ENCODE assay signal across 19 mouse cellular contexts in genomic region chr8:58957195-58957739, GRCm38 (mm10). TPM values are rescaled to one million over a fixed set of nuclear protein-coding genes. Genes with fewer than 3 reads are reported as not detected.
"Had no signal": no experiment of that assay in that cellular context is flagged by ENCODE, and none has a peak within 500 bp of the region (broad histone marks: within the 10 kb centered on the region; RNA-seq: fewer than 3 reads in every experiment).

No protein-coding gene starts in this region.

- DNase-seq: kidney, adult 8-10 months; kidney, postnatal 25 days; lung, embryonic 14.5 days; lung, postnatal 10 days; lung, postnatal 4 days; right cerebral cortex, adult 18-20 months; right cerebral cortex, postnatal 25 days; spleen, adult 18-20 months; thymus, adult 18-20 months; thymus, postnatal 25 days had no signal

- H3K27ac ChIP-seq: left cerebral cortex, adult 2 months; limb, embryonic 15.5 days; liver, embryonic 12.5 days; neural tube, embryonic 15.5 days had no signal

- H3K4me1 ChIP-seq: limb, embryonic 15.5 days; liver, embryonic 12.5 days; neural tube, embryonic 15.5 days had no signal

- H3K9ac ChIP-seq: limb, embryonic 15.5 days; liver, embryonic 12.5 days; lung, embryonic 14.5 days; neural tube, embryonic 15.5 days had no signal

- H3K36me3 ChIP-seq: limb, embryonic 15.5 days; liver, embryonic 12.5 days; neural tube, embryonic 15.5 days had no signal

- H3K27me3 ChIP-seq: limb, embryonic 15.5 days; liver, embryonic 12.5 days; neural tube, embryonic 15.5 days had no signal

- H3K4me3 ChIP-seq: left cerebral cortex, adult 2 months; limb, embryonic 15.5 days; liver, embryonic 12.5 days; myocyte; neural tube, embryonic 15.5 days had no signal

- H3K4me2 ChIP-seq: limb, embryonic 15.5 days; liver, embryonic 12.5 days; lung, embryonic 14.5 days; neural tube, embryonic 15.5 days had no signal

- H3K9me3 ChIP-seq: limb, embryonic 15.5 days; liver, embryonic 12.5 days; neural tube, embryonic 15.5 days had no signal

- ATAC-seq: intestine, postnatal 0 days; liver, embryonic 12.5 days had no signal

RNA-seq across cellular contexts. Expression of gene Galntl6, which starts 44.8 kb away (rescaled TPM):
- polyA plus RNA-seq: liver, embryonic 16.5 days; myocyte had no signal

RNA-seq across cellular contexts. Expression of gene BC030500, which starts 45.7 kb away (rescaled TPM):
- total RNA-seq: megakaryocyte, adult 5-6 weeks had no signal
- polyA plus RNA-seq: liver, embryonic 12.5 days; liver, embryonic 16.5 days; urinary bladder, adult 2 months had no signal
